Mouse (Mus musculus) ES-Bruce4 (cell line): ENCODE data around the gene Cryzl1.

ENCODE experiments used
- CTCF ChIP-seq: IDR thresholded peaks from one replicate; pipeline ENCODE4 v1.8.1; 2011; ENCODE audit warnings: low read depth, low read length
- EP300 ChIP-seq: IDR thresholded peaks from 2 replicates; pipeline ENCODE4 v1.6.1; 2011; ENCODE audit warnings: low read depth, low read length; ENCODE audit not compliant: insufficient read depth
- POLR2A ChIP-seq: IDR thresholded peaks from one replicate; pipeline ENCODE4 v1.8.1; 2011; ENCODE audit warnings: low read length; ENCODE audit not compliant: insufficient read depth

- TF ChIP-seq POLR2A (no peak), EP300 (no peak), CTCF (peak; percentile 2)
Measured at GRCm38 (mm10) chr16:91765121-91765815, 36.5 kb upstream of the Cryzl1 start.
